Mouse (Mus musculus) forebrain, embryonic 15.5 days (tissue): ENCODE measurements around the gene Fggy. TPM values are rescaled to one million over a fixed set of nuclear protein-coding genes. Genes with fewer than 3 reads are reported as not detected.

Source experiments
- ATAC-seq: fragments of 200-750 bp; cut with Nextera tagmentation; replicated peaks from 2 replicates; pipeline ENCODE4 v1.8.0; 2017; ENCODE audit warnings: mild to moderate bottlenecking, moderate TSS enrichment, moderate library complexity
- H3K27ac ChIP-seq: fragments of 300-500 bp; sonication (generic); replicated peaks from 2 replicates; pipeline ENCODE4 v1.5.1; 2015; ENCODE audit warnings: mild to moderate bottlenecking, inconsistent platforms
- H3K27me3 ChIP-seq: fragments of 300-500 bp; sonication (generic); 2 replicates; pipeline ENCODE4 v1.6.1; 2015; ENCODE audit warnings: inconsistent platforms
- H3K36me3 ChIP-seq: fragments of 300-500 bp; sonication (generic); 2 replicates; pipeline ENCODE4 v1.6.1; 2015; ENCODE audit warnings: mild to moderate bottlenecking, inconsistent platforms
- H3K4me1 ChIP-seq: fragments of 300-500 bp; sonication (generic); 2 replicates; pipeline ENCODE4 v1.6.1; 2015; ENCODE audit warnings: inconsistent platforms
- H3K4me2 ChIP-seq: fragments of 300-500 bp; sonication (generic); replicated peaks from 2 replicates; pipeline ENCODE4 v1.6.1; 2015; ENCODE audit warnings: mild to moderate bottlenecking, inconsistent platforms
- H3K4me3 ChIP-seq: fragments of 300-500 bp; sonication (generic); 2 replicates; pipeline ENCODE4 v1.5.1; 2015; ENCODE audit warnings: mild to moderate bottlenecking, inconsistent platforms
- H3K9ac ChIP-seq: fragments of 300-500 bp; sonication (generic); replicated peaks from 2 replicates; pipeline ENCODE4 v1.6.1; 2015; ENCODE audit warnings: mild to moderate bottlenecking, inconsistent platforms
- H3K9me3 ChIP-seq: fragments of 300-500 bp; sonication (generic); 2 replicates; pipeline ENCODE4 v1.6.1; 2016; ENCODE audit warnings: inconsistent platforms
- WGBS: fragments of 180-500 bp; shearing (Covaris S2); methylation state at CpG from one replicate; pipeline ENCODE4 v1.1.7; 2015; ENCODE audit warnings: mixed read lengths; 5-methylcytosine and 5-hydroxymethylcytosine counted together
- polyA plus RNA-seq: library from polyadenylated mRNA; unstranded; fragments of >200 nt; fragmentation: Nextera tagmentation; extraction: Ambion mirVana; gene quantifications from 2 replicates; pipeline ENCODE4 v1.2.1, GENCODE M21; 2015

Gene Fggy
- polyA plus RNA-seq, 1 experiment from 2014 or later: 5.2 TPM

GRCm38 (mm10) chr4:95909689-95910654 is 352.7 kb downstream of the Fggy start:
- no peaks in the 10 kb centered on the region for H3K9me3 ChIP-seq
- H3K4me2 ChIP-seq: no peak overlapping the region
- H3K27me3 ChIP-seq: no peaks in the 10 kb centered on the region
- H3K27ac ChIP-seq: no peak overlapping the region
- 90% methylated on average over 2 of the region's 2 CpGs for WGBS
- H3K9ac ChIP-seq: no peak overlapping the region
- H3K4me3 ChIP-seq: no peak overlapping the region
- no peaks in the 10 kb centered on the region for H3K36me3 ChIP-seq
- ATAC-seq: no peak
- H3K4me1 ChIP-seq: no peaks in the 10 kb centered on the region

GRCm38 (mm10) chr4:95913026-95913425 is 355.7 kb downstream of the Fggy start:
- no peak for ATAC-seq
- WGBS: 92% methylated on average over 1 of the region's 1 CpGs
- H3K4me2 ChIP-seq: no peak overlapping the region
- no peaks in the 10 kb centered on the region for H3K9me3 ChIP-seq
- H3K36me3 ChIP-seq: no peaks in the 10 kb centered on the region
- H3K27ac ChIP-seq: no peak overlapping the region
- no peaks in the 10 kb centered on the region for H3K27me3 ChIP-seq
- no peak overlapping the region for H3K9ac ChIP-seq
- H3K4me1 ChIP-seq: peaks cover 11% of the 10 kb centered on the region; the same call in 1 of the 2 replicates
- H3K4me3 ChIP-seq: no peak overlapping the region

GRCm38 (mm10) chr4:95915628-95916579 is 358.6 kb downstream of the Fggy start:
- no peaks in the 10 kb centered on the region for H3K9me3 ChIP-seq
- H3K36me3 ChIP-seq: no peaks in the 10 kb centered on the region
- H3K4me1 ChIP-seq: peaks cover 11% of the 10 kb centered on the region; the same call in 1 of the 2 replicates
- H3K4me3 ChIP-seq: no peak overlapping the region
- H3K9ac ChIP-seq: no peak overlapping the region
- WGBS: 40% methylated on average over 8 of the region's 8 CpGs
- no peaks in the 10 kb centered on the region for H3K27me3 ChIP-seq
- ATAC-seq: peak; percentile 66
- no peak overlapping the region for H3K4me2 ChIP-seq
- H3K27ac ChIP-seq: no peak overlapping the region

- no peak overlapping the region for H3K4me3 ChIP-seq
- H3K9ac ChIP-seq: no peak overlapping the region
- H3K27ac ChIP-seq: no peak overlapping the region
- peaks cover 11% of the 10 kb centered on the region; the same call in 1 of the 2 replicates for H3K4me1 ChIP-seq
- no peak overlapping the region for H3K4me2 ChIP-seq
- H3K27me3 ChIP-seq: no peaks in the 10 kb centered on the region
- H3K36me3 ChIP-seq: no peaks in the 10 kb centered on the region
- WGBS: 74% methylated on average over 6 of the region's 6 CpGs
- no peak for ATAC-seq
- H3K9me3 ChIP-seq: no peaks in the 10 kb centered on the region
Observed at GRCm38 (mm10) chr4:95917703-95918102, 360.4 kb downstream of the Fggy start.

- peaks cover 9% of the 10 kb centered on the region; the same call in 1 of the 2 replicates for H3K4me1 ChIP-seq
- no peaks in the 10 kb centered on the region; the same call in 1 of the 2 replicates for H3K27me3 ChIP-seq
- H3K4me2 ChIP-seq: no peak overlapping the region
- ATAC-seq: no peak
- WGBS: 91% methylated on average over 4 of the region's 4 CpGs
- H3K36me3 ChIP-seq: no peaks in the 10 kb centered on the region
- H3K4me3 ChIP-seq: no peak overlapping the region
- no peaks in the 10 kb centered on the region for H3K9me3 ChIP-seq
- H3K27ac ChIP-seq: no peak overlapping the region
- no peak overlapping the region for H3K9ac ChIP-seq
Observed at GRCm38 (mm10) chr4:95920448-95920847, 363.1 kb downstream of the Fggy start.

- WGBS: 10% methylated on average over 7 of the region's 7 CpGs
- Histone ChIP-seq H3K4me1 (no peaks in the 10 kb centered on the region), H3K36me3 (no peaks in the 10 kb centered on the region), H3K4me2 (no peak overlapping the region), H3K27ac (no peak overlapping the region), H3K4me3 (no peak overlapping the region), H3K9ac (no peak overlapping the region), H3K27me3 (peaks cover 3% of the 10 kb centered on the region; the same call in 1 of the 2 replicates), H3K9me3 (no peaks in the 10 kb centered on the region)
- ATAC-seq: peak; percentile 76
Observed at GRCm38 (mm10) chr4:95924210-95925184, 367.2 kb downstream of the Fggy start.

GRCm38 (mm10) chr4:95928846-95929245 is 371.5 kb downstream of the Fggy start:
- no peak overlapping the region for H3K27ac ChIP-seq
- no peaks in the 10 kb centered on the region for H3K9me3 ChIP-seq
- ATAC-seq: no peak
- H3K4me2 ChIP-seq: no peak overlapping the region
- 85% methylated on average over 1 of the region's 1 CpGs for WGBS
- no peaks in the 10 kb centered on the region for H3K36me3 ChIP-seq
- H3K9ac ChIP-seq: no peak overlapping the region
- H3K4me3 ChIP-seq: no peak overlapping the region
- H3K4me1 ChIP-seq: no peaks in the 10 kb centered on the region
- peaks cover 11% of the 10 kb centered on the region for H3K27me3 ChIP-seq

- ATAC-seq: no peak; the same call in 1 of the 2 replicates
- no peak overlapping the region for H3K27ac ChIP-seq
- H3K4me1 ChIP-seq: no peaks in the 10 kb centered on the region
- WGBS: 26% methylated on average over 1 of the region's 1 CpGs
- no peak overlapping the region for H3K4me2 ChIP-seq
- no peaks in the 10 kb centered on the region for H3K9me3 ChIP-seq
- no peaks in the 10 kb centered on the region for H3K36me3 ChIP-seq
- no peak overlapping the region for H3K9ac ChIP-seq
- H3K27me3 ChIP-seq: peaks cover 11% of the 10 kb centered on the region
- no peak overlapping the region for H3K4me3 ChIP-seq
Observed at GRCm38 (mm10) chr4:95929936-95930335, 372.6 kb downstream of the Fggy start.

- H3K9me3 ChIP-seq: no peaks in the 10 kb centered on the region
- no peak for ATAC-seq
- no peak overlapping the region for H3K9ac ChIP-seq
- no peak overlapping the region for H3K27ac ChIP-seq
- no peaks in the 10 kb centered on the region for H3K36me3 ChIP-seq
- WGBS: 63% methylated on average over 2 of the region's 2 CpGs
- H3K4me3 ChIP-seq: no peak overlapping the region
- H3K27me3 ChIP-seq: peaks cover 8% of the 10 kb centered on the region
- H3K4me1 ChIP-seq: no peaks in the 10 kb centered on the region
- H3K4me2 ChIP-seq: no peak overlapping the region
Observed at GRCm38 (mm10) chr4:95931331-95931730, 374.0 kb downstream of the Fggy start.

GRCm38 (mm10) chr4:95933801-95934356 is 376.6 kb downstream of the Fggy start:
- Histone ChIP-seq H3K9me3 (no peaks in the 10 kb centered on the region), H3K4me3 (no peak overlapping the region), H3K27me3 (peaks cover 8% of the 10 kb centered on the region), H3K27ac (no peak overlapping the region), H3K4me2 (no peak overlapping the region), H3K36me3 (no peaks in the 10 kb centered on the region), H3K9ac (no peak overlapping the region), H3K4me1 (no peaks in the 10 kb centered on the region)
- ATAC-seq: no peak
- 86% methylated on average over 9 of the region's 9 CpGs for WGBS
